18 mouse cellular contexts compared by ENCODE assay signal in the genomic region with DNA sequence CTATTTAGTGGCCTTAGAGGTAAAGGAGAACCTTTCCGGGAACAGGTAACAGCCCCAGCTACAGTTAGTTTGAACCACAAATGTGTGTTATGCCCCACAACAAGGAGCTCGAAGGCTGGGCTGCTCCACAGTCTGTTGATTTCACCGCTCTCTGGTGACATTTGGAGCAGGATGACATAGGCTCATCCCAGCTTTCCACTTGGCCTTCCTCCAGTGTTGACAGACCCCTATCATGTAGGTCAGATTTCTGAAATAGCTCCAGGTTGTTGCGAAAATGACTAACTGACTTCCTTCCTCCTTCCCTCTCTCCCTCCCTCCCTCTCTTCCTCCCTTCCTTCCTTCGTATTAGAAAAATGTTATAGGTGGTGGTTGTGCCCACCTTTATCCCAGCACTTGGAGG. TPM values are rescaled to one million over a fixed set of nuclear protein-coding genes. Genes with fewer than 3 reads are reported as not detected.
A peak's percentile ranks its signal among the peaks of the same experiment; 100 is the strongest.
DNase-seq lines count a peak whose midpoint lies in the region; ATAC-seq and TF ChIP-seq lines count a peak whose summit lies in the region.
"Had no signal": no experiment of that assay in that cellular context is flagged by ENCODE, and none has a peak within 500 bp of the region (broad histone marks: within the 10 kb centered on the region; RNA-seq: fewer than 3 reads in every experiment).

No protein-coding gene starts in this region.

- H3K9ac ChIP-seq in lung, postnatal 0 days (replicated peaks; ENCODE audit: low read depth): 0 out of 2 replicates have a peak overlapping the region, but pooled peaks have one; percentile 1
- no peak overlapping the region for H3K9ac ChIP-seq in forebrain, embryonic 13.5 days
- H3K9ac ChIP-seq: heart, embryonic 12.5 days; hindbrain, embryonic 15.5 days had no signal

- TF ChIP-seq EP300 in lung, postnatal 0 days (IDR thresholded peaks at IDR 0.05): no peak

- H3K27ac ChIP-seq in lung, postnatal 0 days (ENCODE audit: low read length): peak overlapping the region; percentile 4; the same call in 1 of the 2 replicates
- H3K27ac ChIP-seq in forebrain, embryonic 13.5 days: no peak overlapping the region
- H3K27ac ChIP-seq: hindbrain, embryonic 15.5 days; layer of hippocampus, adult 2 months; left cerebral cortex, adult 2 months; limb, embryonic 12.5 days had no signal

- no peak overlapping the region for H3K4me2 ChIP-seq in lung, postnatal 0 days (replicated peaks; ENCODE audit: low read depth, low read length)
- H3K4me2 ChIP-seq in forebrain, embryonic 13.5 days: no peak overlapping the region
- H3K4me2 ChIP-seq: heart, embryonic 12.5 days; hindbrain, embryonic 15.5 days; limb, embryonic 12.5 days had no signal

- no peaks in the 10 kb centered on the region for H3K27me3 ChIP-seq in lung, postnatal 0 days (replicated peaks; ENCODE audit: insufficient read depth, low read length)
- no peaks in the 10 kb centered on the region for H3K27me3 ChIP-seq in forebrain, embryonic 13.5 days
- H3K27me3 ChIP-seq: heart, embryonic 12.5 days; hindbrain, embryonic 15.5 days; limb, embryonic 12.5 days; Patski had no signal

- WGBS in lung, postnatal 0 days: 33% methylated on average over 5 of the region's 5 CpGs
- 74% methylated on average over 5 of the region's 5 CpGs for WGBS in forebrain, embryonic 13.5 days

- no peak overlapping the region for H3K4me3 ChIP-seq in lung, postnatal 0 days (ENCODE audit: low read depth, low read length)
- no peak overlapping the region for H3K4me3 ChIP-seq in forebrain, embryonic 13.5 days
- H3K4me3 ChIP-seq: heart, embryonic 12.5 days; hindbrain, embryonic 15.5 days; layer of hippocampus, adult 2 months; left cerebral cortex, adult 2 months; limb, embryonic 12.5 days had no signal

- peaks cover 10% of the 10 kb centered on the region; the same call in 1 of the 2 replicates for H3K4me1 ChIP-seq in lung, postnatal 0 days (ENCODE audit: insufficient read depth, low read depth, low read length)
- H3K4me1 ChIP-seq in forebrain, embryonic 13.5 days: peaks cover 5% of the 10 kb centered on the region

- no peak for TF ChIP-seq CTCF in lung, postnatal 0 days (IDR thresholded peaks at IDR 0.05)

- H3K9me3 ChIP-seq in lung, postnatal 0 days (ENCODE audit: low read length): no peaks in the 10 kb centered on the region
- no peaks in the 10 kb centered on the region for H3K9me3 ChIP-seq in forebrain, embryonic 13.5 days (replicated peaks)
- H3K9me3 ChIP-seq: heart, embryonic 12.5 days; hindbrain, embryonic 15.5 days; limb, embryonic 12.5 days had no signal

- H3K36me3 ChIP-seq in lung, postnatal 0 days (ENCODE audit: insufficient read depth, low read length): no peaks in the 10 kb centered on the region
- no peaks in the 10 kb centered on the region for H3K36me3 ChIP-seq in forebrain, embryonic 13.5 days (ENCODE audit: poor library complexity, severe bottlenecking)
- H3K36me3 ChIP-seq: heart, embryonic 12.5 days; hindbrain, embryonic 15.5 days; limb, embryonic 12.5 days had no signal

- peak; percentile 71 for ATAC-seq in lung, postnatal 0 days
- no peak for ATAC-seq in forebrain, embryonic 13.5 days
- ATAC-seq: activated CD4-positive, CD25-positive, alpha-beta regulatory T cell, adult 4 months; forebrain, embryonic 14.5 days; intestine, postnatal 0 days; Patski had no signal

- peak; percentile 49 to 59 for DNase-seq in cerebellum, postnatal 10 days
- no peak for DNase-seq in cerebellum, adult 9-11 months
- peak; percentile 19 for DNase-seq in kidney, postnatal 10 days
- DNase-seq in kidney, adult 18-20 months: no peak
- peak; percentile 15 for DNase-seq in 3T3-L1 (ENCODE audit: low read depth, low spot score)
- peak; percentile 67 for DNase-seq in lung, postnatal 0 days (ENCODE audit: low spot score)
- no peak for DNase-seq in thymus, postnatal 14 days
- DNase-seq: cerebellum, adult 8-10 months had no signal

RNA-seq across cellular contexts. Expression of gene Pde8a, which starts 14.3 kb away (rescaled TPM):
- polyA plus RNA-seq in lung, postnatal 0 days (2015; fragmentation: Nextera tagmentation; extraction: Ambion mirVana): 6.1 and 6.5 TPM in 2 replicates
- 1.5 and 1.9 TPM in 2 replicates for polyA plus RNA-seq in forebrain, embryonic 13.5 days (2015; fragmentation: Nextera tagmentation; extraction: Ambion mirVana)

Comparison
In these comparisons a context has a peak if more than half of its experiments do, and no peak if none do; other contexts are left out.
1. DNase-seq: peak in cerebellum, postnatal 10 days (2 of 2), kidney, postnatal 10 days (single experiment), 3T3-L1 (single experiment) and lung, postnatal 0 days (single experiment); none in cerebellum, adult 9-11 months (single experiment), kidney, adult 18-20 months (single experiment) and thymus, postnatal 14 days (single experiment).